Comparison of ENCODE assay signal across 8 mouse cellular contexts in genomic region chr7:48138248-48138702, GRCm38 (mm10). TPM values are rescaled to one million over a fixed set of nuclear protein-coding genes. Genes with fewer than 3 reads are reported as not detected.
DNase-seq lines count a peak whose midpoint lies in the region; ATAC-seq and TF ChIP-seq lines count a peak whose summit lies in the region.

No protein-coding gene starts in this region.

- no peak for DNase-seq in testis, postnatal 14 days (ENCODE audit: low spot score)
- peak; percentile 94 for DNase-seq in embryonic facial prominence, embryonic 14.5 days (ENCODE audit: low spot score)
- DNase-seq in heart, postnatal 4 days: peak; percentile 20
- DNase-seq in midbrain, embryonic 11.5 days (ENCODE audit: low spot score, missing footprints): peak; percentile 96
- peak; percentile 67 for DNase-seq in thymus, postnatal 0 days (ENCODE audit: low spot score)
- DNase-seq in layer of hippocampus, postnatal 36 days: no peak

- 2% methylated on average over 17 of the region's 17 CpGs for WGBS in embryonic facial prominence, embryonic 14.5 days
- WGBS in limb, embryonic 12.5 days: 2% methylated on average over 17 of the region's 17 CpGs
- 2% methylated on average over 17 of the region's 17 CpGs for WGBS in midbrain, embryonic 11.5 days

- no peaks in the 10 kb centered on the region for H3K36me3 ChIP-seq in testis, adult 2 months (ENCODE audit: control insufficient read depth, insufficient read depth, low read length)
- no peaks in the 10 kb centered on the region for H3K36me3 ChIP-seq in embryonic facial prominence, embryonic 14.5 days (ENCODE audit: control insufficient read depth, insufficient read depth, low read length)
- no peaks in the 10 kb centered on the region for H3K36me3 ChIP-seq in limb, embryonic 12.5 days
- H3K36me3 ChIP-seq in midbrain, embryonic 11.5 days (ENCODE audit: control insufficient read depth, insufficient read depth, low read length): no peaks in the 10 kb centered on the region

- peak overlapping the region; percentile 54 for H3K4me3 ChIP-seq in testis, adult 2 months (ENCODE audit: control insufficient read depth, low read depth, low read length)
- peak overlapping the region; percentile 59 for H3K4me3 ChIP-seq in embryonic facial prominence, embryonic 14.5 days (ENCODE audit: low read depth, low read length)
- peak overlapping the region; percentile 57 for H3K4me3 ChIP-seq in limb, embryonic 12.5 days (replicated peaks)
- peak overlapping the region; percentile 52 for H3K4me3 ChIP-seq in midbrain, embryonic 11.5 days (ENCODE audit: low read depth, low read length)

- H3K4me1 ChIP-seq in testis, adult 2 months (ENCODE audit: control insufficient read depth, insufficient read depth, low read length): peaks cover 2% of the 10 kb centered on the region; the same call in 1 of the 2 replicates
- no peaks in the 10 kb centered on the region for H3K4me1 ChIP-seq in embryonic facial prominence, embryonic 14.5 days (ENCODE audit: control insufficient read depth, insufficient read depth, low read length)
- 0 out of 2 replicates have a peak, but pooled peaks cover 3% of the 10 kb centered on the region for H3K4me1 ChIP-seq in limb, embryonic 12.5 days (replicated peaks)
- no peaks in the 10 kb centered on the region for H3K4me1 ChIP-seq in midbrain, embryonic 11.5 days (ENCODE audit: control insufficient read depth, insufficient read depth, low read length)

- no peaks in the 10 kb centered on the region for H3K27me3 ChIP-seq in testis, adult 2 months (ENCODE audit: control insufficient read depth, insufficient read depth, low read length)
- no peaks in the 10 kb centered on the region for H3K27me3 ChIP-seq in embryonic facial prominence, embryonic 14.5 days (replicated peaks; ENCODE audit: control insufficient read depth, insufficient read depth, low read length)
- H3K27me3 ChIP-seq in limb, embryonic 12.5 days: no peaks in the 10 kb centered on the region
- H3K27me3 ChIP-seq in midbrain, embryonic 11.5 days (ENCODE audit: control insufficient read depth, insufficient read depth, low read length): no peaks in the 10 kb centered on the region

- TF ChIP-seq POLR2A in testis, adult 2 months (IDR thresholded peaks at IDR 0.05; ENCODE audit: control insufficient read depth, low read depth, low read length): no peak

- peak overlapping the region; percentile 79 for H3K4me2 ChIP-seq in embryonic facial prominence, embryonic 14.5 days (ENCODE audit: low read depth, low read length)
- H3K4me2 ChIP-seq in limb, embryonic 12.5 days: peak overlapping the region; percentile 74
- H3K4me2 ChIP-seq in midbrain, embryonic 11.5 days: peak overlapping the region; percentile 60

- peak overlapping the region; percentile 83 for H3K9ac ChIP-seq in embryonic facial prominence, embryonic 14.5 days (ENCODE audit: low read depth, low read length)
- peak overlapping the region; percentile 74 for H3K9ac ChIP-seq in limb, embryonic 12.5 days (replicated peaks)
- H3K9ac ChIP-seq in midbrain, embryonic 11.5 days (ENCODE audit: low read length): peak overlapping the region; percentile 60

- TF ChIP-seq CTCF in testis, adult 2 months (IDR thresholded peaks at IDR 0.05; ENCODE audit: control insufficient read depth, insufficient read depth, insufficient replicate concordance, low read depth, low read length): no peak

- peaks cover 9% of the 10 kb centered on the region; the same call in 1 of the 2 replicates for H3K9me3 ChIP-seq in embryonic facial prominence, embryonic 14.5 days (ENCODE audit: control insufficient read depth, low read length)
- H3K9me3 ChIP-seq in limb, embryonic 12.5 days: peaks cover 30% of the 10 kb centered on the region
- no peaks in the 10 kb centered on the region for H3K9me3 ChIP-seq in midbrain, embryonic 11.5 days (ENCODE audit: control insufficient read depth, low read length)

- ATAC-seq in embryonic facial prominence, embryonic 14.5 days (ENCODE audit: low read depth): peak; percentile 74
- ATAC-seq in limb, embryonic 12.5 days (ENCODE audit: insufficient number of reproducible peaks, insufficient read depth, low FRiP score, low TSS enrichment, low read depth): peak; percentile 33; the same call in 1 of the 2 replicates
- peak; percentile 69 for ATAC-seq in midbrain, embryonic 11.5 days (ENCODE audit: low FRiP score)

- no peak overlapping the region for H3K27ac ChIP-seq in testis, adult 2 months (ENCODE audit: control insufficient read depth, insufficient read depth, low read depth, low read length)
- peak overlapping the region; percentile 94 for H3K27ac ChIP-seq in embryonic facial prominence, embryonic 14.5 days (replicated peaks; ENCODE audit: low read depth, low read length)
- H3K27ac ChIP-seq in limb, embryonic 12.5 days: peak overlapping the region; percentile 91
- H3K27ac ChIP-seq in midbrain, embryonic 11.5 days (ENCODE audit: low read depth, low read length): peak overlapping the region; percentile 51

RNA-seq across cellular contexts. Expression of gene Mrgprb5, which starts 30.5 kb away (rescaled TPM):
- polyA plus RNA-seq in testis, adult 2 months (2012; rRNA removed): not detected in 2 replicates
- polyA plus RNA-seq in embryonic facial prominence, embryonic 14.5 days (2014; fragmentation: Nextera tagmentation; extraction: Ambion mirVana): not detected in 2 replicates
- total RNA-seq in heart, postnatal 4 days (2021): not detected
- polyA plus RNA-seq in limb, embryonic 12.5 days (2016; fragmentation: Nextera tagmentation; extraction: Ambion mirVana): not detected in 2 replicates
- polyA plus RNA-seq in midbrain, embryonic 11.5 days (2014; fragmentation: Nextera tagmentation; extraction: Ambion mirVana): not detected in 2 replicates
- not detected in 2 replicates for polyA plus RNA-seq in thymus, postnatal 0 days (2015; fragmentation: Nextera tagmentation; extraction: Ambion mirVana)
- not detected for total RNA-seq in layer of hippocampus, postnatal 36 days (2021)

Comparison
In these comparisons a context has a peak if more than half of its experiments do, and no peak if none do; other contexts are left out.
1. DNase-seq: peak in embryonic facial prominence, embryonic 14.5 days (single experiment), heart, postnatal 4 days (single experiment), midbrain, embryonic 11.5 days (single experiment) and thymus, postnatal 0 days (single experiment); none in testis, postnatal 14 days (single experiment) and layer of hippocampus, postnatal 36 days (0 of 2).
2. Peak in every context shown above with its lines, with median percentiles within 50 percentile points of each other: H3K4me3 ChIP-seq, ATAC-seq, H3K4me2 ChIP-seq and H3K9ac ChIP-seq.